Mouse (Mus musculus): ENCODE measurements around the gene Mucl2. TPM values are rescaled to one million over a fixed set of nuclear protein-coding genes. Genes with fewer than 3 reads are reported as not detected.

The Mucl2 gene
- polyA plus RNA-seq (2012; rRNA removed), result not detected in 2 replicates

DNA sequence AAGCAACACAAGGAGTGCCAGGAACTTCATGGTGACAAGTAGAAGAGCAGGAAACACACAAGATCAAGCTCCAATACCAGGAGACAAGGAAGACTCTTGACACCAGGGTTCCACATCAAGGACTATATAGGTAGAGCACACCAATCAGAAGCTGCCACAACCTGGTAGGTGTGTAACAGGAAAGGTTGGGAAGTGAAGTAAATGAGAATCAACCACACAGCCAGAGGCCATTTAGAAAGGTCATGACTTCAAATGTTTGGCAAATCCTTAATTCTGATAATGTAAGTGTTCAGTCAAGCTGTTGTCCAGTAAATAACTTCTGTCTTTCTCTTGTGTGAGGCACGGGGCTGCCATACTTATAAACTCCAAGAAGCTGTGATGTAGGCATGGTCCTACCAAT is at the start of gene Mucl2:
TSS of gene Mucl2 (minus strand) at position 101 of the 400 bp plus-strand sequence.

Other genes with a start within 250 kb of the Mucl2 start
- gene Mucl1, start 143.8 kb downstream of the Mucl2 start, polyA plus RNA-seq (2012; rRNA removed), result not detected in 2 replicates